Mouse (Mus musculus) heart, adult 9 months (tissue): ENCODE data around the gene Nck2.
"Not testable (repeated sequence)": the region's sequence is repeated elsewhere in the genome, so short reads cannot be mapped to it uniquely, and the experiment has no call there.

Experiments used
- DNase-seq, 2 experiments: peaks; one replicate each; pipeline ENCODE4 v3.0.0; 2022; ENCODE audit warnings: low spot score in 2 of 2

Gene Nck2

GRCm38 (mm10) chr1:43501920-43502791 lies 57.8 kb downstream of the Nck2 start:
- DNase-seq, result no peak

GRCm38 (mm10) chr1:43502792-43503146 lies 58.4 kb downstream of the Nck2 start:
- no peak for DNase-seq

GRCm38 (mm10) chr1:43503261-43503660 lies 58.9 kb downstream of the Nck2 start:
- no peak for DNase-seq

- DNase-seq, result no peak
Observed at GRCm38 (mm10) chr1:43503676-43504075, 59.3 kb downstream of the Nck2 start.

GRCm38 (mm10) chr1:43504235-43504634 lies 59.9 kb downstream of the Nck2 start:
- DNase-seq, result no peak

GRCm38 (mm10) chr1:43506638-43507037 lies 62.3 kb downstream of the Nck2 start:
- no peak for DNase-seq

GRCm38 (mm10) chr1:43507809-43508208 lies 63.4 kb downstream of the Nck2 start:
- DNase-seq, result no peak

GRCm38 (mm10) chr1:43511256-43511655 lies 66.9 kb downstream of the Nck2 start:
- no peak for DNase-seq

- DNase-seq, result no peak
Observed at GRCm38 (mm10) chr1:43511667-43512066, 67.3 kb downstream of the Nck2 start.

GRCm38 (mm10) chr1:43517405-43517804 lies 73.0 kb downstream of the Nck2 start:
- DNase-seq, result no peak

GRCm38 (mm10) chr1:43520216-43520988 lies 76.0 kb downstream of the Nck2 start:
- no peak for DNase-seq

- no peak for DNase-seq
Observed at GRCm38 (mm10) chr1:43520989-43521371, 76.6 kb downstream of the Nck2 start.

GRCm38 (mm10) chr1:43521512-43521911 lies 77.1 kb downstream of the Nck2 start:
- DNase-seq, result no peak

GRCm38 (mm10) chr1:43521950-43522349 lies 77.6 kb downstream of the Nck2 start:
- no peak for DNase-seq

- no peak for DNase-seq
Observed at GRCm38 (mm10) chr1:43522976-43523375, 78.6 kb downstream of the Nck2 start.

- DNase-seq, result no peak
Observed at GRCm38 (mm10) chr1:43524332-43524731, 80.0 kb downstream of the Nck2 start.

GRCm38 (mm10) chr1:43528275-43528674 lies 83.9 kb downstream of the Nck2 start:
- DNase-seq, result no peak

GRCm38 (mm10) chr1:43529086-43529485 lies 84.7 kb downstream of the Nck2 start:
- no peak for DNase-seq

- peak in 1 of 2 experiments; percentile 9 for DNase-seq
Observed at GRCm38 (mm10) chr1:43530295-43531020, 86.1 kb downstream of the Nck2 start.

GRCm38 (mm10) chr1:43531307-43531706 lies 86.9 kb downstream of the Nck2 start:
- no peak for DNase-seq

GRCm38 (mm10) chr1:43532279-43532678 lies 87.9 kb downstream of the Nck2 start:
- DNase-seq, result no peak

- DNase-seq, result not testable (repeated sequence)
Observed at GRCm38 (mm10) chr1:43533497-43533896, 89.1 kb downstream of the Nck2 start.
